Mouse (Mus musculus) adrenal gland (tissue): ENCODE measurements around the gene Mpped2.

Experiments
- intact Hi-C: fragments of 180-260 bp; cut with DNase I; formaldehyde crosslinking; loops from one replicate; pipeline ENCODE4 v1.15.1; 2025

Mpped2 gene

GRCm38 (mm10) chr2:106694886-106695733, 2.0 kb downstream of the Mpped2 start:
- intact Hi-C loops = loop anchor here (5.0 to 10.0 kb wide), 4 partner anchors 43 to 263 kb away; no protein-coding TSS in a partner anchor

GRCm38 (mm10) chr2:106695734-106696022, 2.6 kb downstream of the Mpped2 start:
- intact Hi-C loops = loop anchor here (5.0 to 10.0 kb wide), 2 partner anchors 259 to 263 kb away; no protein-coding TSS in a partner anchor

GRCm38 (mm10) chr2:106696372-106696771, 3.3 kb downstream of the Mpped2 start:
- intact Hi-C loops = loop anchor here (5.0 to 10.0 kb wide), 2 partner anchors 258 to 264 kb away; no protein-coding TSS in a partner anchor

- intact Hi-C loops = no loop called here
Observed at GRCm38 (mm10) chr2:106705664-106706063, 12.6 kb downstream of the Mpped2 start.

- intact Hi-C loops = no loop called here
Observed at GRCm38 (mm10) chr2:106707136-106707535, 14.1 kb downstream of the Mpped2 start.

- intact Hi-C loops = no loop called here
Observed at GRCm38 (mm10) chr2:106710862-106711477, 17.9 kb downstream of the Mpped2 start.

GRCm38 (mm10) chr2:106711506-106711905, 18.4 kb downstream of the Mpped2 start:
- intact Hi-C loops = no loop called here

GRCm38 (mm10) chr2:106713151-106713550, 20.1 kb downstream of the Mpped2 start:
- intact Hi-C loops = no loop called here

GRCm38 (mm10) chr2:106715674-106716364, 22.8 kb downstream of the Mpped2 start:
- intact Hi-C loops = no loop called here

GRCm38 (mm10) chr2:106716365-106716717, 23.3 kb downstream of the Mpped2 start:
- intact Hi-C loops = no loop called here

- intact Hi-C loops = no loop called here
Observed at GRCm38 (mm10) chr2:106718888-106719287, 25.8 kb downstream of the Mpped2 start.

- intact Hi-C loops = no loop called here
Observed at GRCm38 (mm10) chr2:106719434-106719833, 26.4 kb downstream of the Mpped2 start.

GRCm38 (mm10) chr2:106720644-106721043, 27.6 kb downstream of the Mpped2 start:
- intact Hi-C loops = no loop called here

GRCm38 (mm10) chr2:106722020-106722419, 29.0 kb downstream of the Mpped2 start:
- intact Hi-C loops = no loop called here

GRCm38 (mm10) chr2:106729951-106730564, 37.0 kb downstream of the Mpped2 start:
- intact Hi-C loops = no loop called here

- intact Hi-C loops = no loop called here
Observed at GRCm38 (mm10) chr2:106730608-106731007, 37.5 kb downstream of the Mpped2 start.

- intact Hi-C loops = no loop called here
Observed at GRCm38 (mm10) chr2:106731478-106731877, 38.4 kb downstream of the Mpped2 start.

- intact Hi-C loops = no loop called here
Observed at GRCm38 (mm10) chr2:106732171-106732570, 39.1 kb downstream of the Mpped2 start.

- intact Hi-C loops = no loop called here
Observed at GRCm38 (mm10) chr2:106733396-106733795, 40.3 kb downstream of the Mpped2 start.

GRCm38 (mm10) chr2:106734004-106734403, 40.9 kb downstream of the Mpped2 start:
- intact Hi-C loops = no loop called here

GRCm38 (mm10) chr2:106735211-106735610, 42.1 kb downstream of the Mpped2 start:
- intact Hi-C loops = no loop called here
